9 mouse cellular contexts compared by ENCODE assay signal in genomic region chr11:96736361-96736760, GRCm38 (mm10). TPM values are rescaled to one million over a fixed set of nuclear protein-coding genes. Genes with fewer than 3 reads are reported as not detected.
DNase-seq lines count a peak whose midpoint lies in the region; ATAC-seq and TF ChIP-seq lines count a peak whose summit lies in the region.
"Had no signal": no experiment of that assay in that cellular context is flagged by ENCODE, and none has a peak within 500 bp of the region (broad histone marks: within the 10 kb centered on the region; RNA-seq: fewer than 3 reads in every experiment).

No protein-coding gene starts in this region.

- no peak overlapping the region for H3K9ac ChIP-seq in heart, adult 2 months (ENCODE audit: low read depth, low read length)
- H3K9ac ChIP-seq in hindbrain, postnatal 0 days (replicated peaks; ENCODE audit: low read length), result no peak overlapping the region

- WGBS in heart, adult 2 months, result 22% methylated on average over 11 of the region's 11 CpGs
- WGBS in hindbrain, postnatal 0 days, result 15% methylated on average over 11 of the region's 11 CpGs
- 23% methylated on average over 11 of the region's 11 CpGs for WGBS in midbrain, embryonic 10.5 days

- peak overlapping the region; percentile 53 for H3K4me2 ChIP-seq in hindbrain, postnatal 0 days (ENCODE audit: low read depth, low read length)

- H3K27ac ChIP-seq in heart, adult 2 months, result no peak overlapping the region
- H3K27ac ChIP-seq in hindbrain, postnatal 0 days, result peak overlapping the region; percentile 65
- peak overlapping the region; percentile 67 for H3K27ac ChIP-seq in midbrain, embryonic 10.5 days (replicated peaks)

- peak; percentile 22; the same call in 1 of the 2 replicates for ATAC-seq in hindbrain, postnatal 0 days

- no peaks in the 10 kb centered on the region for H3K27me3 ChIP-seq in heart, adult 2 months (ENCODE audit: control insufficient read depth, insufficient read depth, low read length)
- no peaks in the 10 kb centered on the region for H3K27me3 ChIP-seq in hindbrain, postnatal 0 days (ENCODE audit: insufficient read depth, low read length)
- H3K27me3 ChIP-seq in midbrain, embryonic 10.5 days (ENCODE audit: low read depth, poor library complexity, severe bottlenecking), result peaks cover 15% of the 10 kb centered on the region

- no peak for TF ChIP-seq CTCF in heart, adult 2 months (IDR thresholded peaks at IDR 0.05)
- no peak for TF ChIP-seq CTCF in hindbrain, postnatal 0 days (IDR thresholded peaks at IDR 0.05; ENCODE audit: low read depth)

- no peaks in the 10 kb centered on the region for H3K36me3 ChIP-seq in heart, adult 2 months (ENCODE audit: control insufficient read depth, insufficient read depth, low read length)
- no peaks in the 10 kb centered on the region for H3K36me3 ChIP-seq in hindbrain, postnatal 0 days (ENCODE audit: insufficient read depth, low read length)
- no peaks in the 10 kb centered on the region for H3K36me3 ChIP-seq in midbrain, embryonic 10.5 days

- intact Hi-C loops in heart, adult 2 months (cut with DNase I), result no loop called here
- intact Hi-C loops in heart, postnatal 25 days (cut with DNase I), result loop anchor here (10.0 kb wide), 1 partner anchor 462 kb away; the partner anchor contains the start of gene Hoxb9

- no peak for DNase-seq in heart, adult 2 months
- no peak for DNase-seq in heart, postnatal 25 days (ENCODE audit: low spot score)
- DNase-seq in cerebellum, postnatal 10 days, result peak; percentile 68 to 72
- DNase-seq in hindbrain, postnatal 0 days (ENCODE audit: low spot score), result peak; percentile 25
- no peak for DNase-seq in midbrain, embryonic 10.5 days (ENCODE audit: low spot score)
- DNase-seq in MN1 (ENCODE audit: low spot score), result no peak
- no peak for DNase-seq in thymus, postnatal 25 days
- DNase-seq in yolk sac, embryonic 10.5 days (ENCODE audit: low spot score), result no peak

- H3K79me2 ChIP-seq in heart, adult 2 months (replicated peaks; ENCODE audit: control insufficient read depth, insufficient read depth, low read length), result no peaks in the 10 kb centered on the region

- no peaks in the 10 kb centered on the region for H3K9me3 ChIP-seq in hindbrain, postnatal 0 days (ENCODE audit: low read length)
- H3K9me3 ChIP-seq in midbrain, embryonic 10.5 days (replicated peaks), result no peaks in the 10 kb centered on the region

- no peak for TF ChIP-seq POLR2A in heart, adult 2 months (IDR thresholded peaks at IDR 0.05; ENCODE audit: insufficient read depth, low read depth, low read length)

- H3K4me3 ChIP-seq in heart, adult 2 months, result peak overlapping the region; percentile 26
- H3K4me3 ChIP-seq in hindbrain, postnatal 0 days (ENCODE audit: low read length), result 0 out of 2 replicates have a peak overlapping the region, but pooled peaks have one; percentile 3
- H3K4me3 ChIP-seq in midbrain, embryonic 10.5 days, result peak overlapping the region; percentile 44
- H3K4me3 ChIP-seq: erythroblast, embryonic 14.5 days had no signal

- H3K4me1 ChIP-seq in heart, adult 2 months (ENCODE audit: control insufficient read depth, insufficient read depth, low read length), result no peaks in the 10 kb centered on the region
- peaks cover 7% of the 10 kb centered on the region for H3K4me1 ChIP-seq in hindbrain, postnatal 0 days (ENCODE audit: insufficient read depth, low read length)
- peaks cover 81% of the 10 kb centered on the region for H3K4me1 ChIP-seq in midbrain, embryonic 10.5 days

- no peak for TF ChIP-seq EP300 in heart, adult 2 months (IDR thresholded peaks at IDR 0.05; ENCODE audit: insufficient read depth, low read depth, low read length)

RNA-seq across cellular contexts. Expression of gene Snx11, which starts 41.0 kb away (rescaled TPM):
- 10 to 100 TPM; 11.6 to 12.5 TPM for total RNA-seq in heart, adult 2 months (2021)
- polyA plus RNA-seq in heart, adult 2 months (2012; rRNA removed), result 11.1 and 16.2 TPM in 2 replicates
- total RNA-seq in heart, postnatal 25 days (2021), result 10 to 100 TPM; 12.1 to 13.4 TPM
- 66.0 and 71.4 TPM in 2 replicates for total RNA-seq in hindbrain, postnatal 0 days (2014; rRNA removed)
- polyA plus RNA-seq in hindbrain, postnatal 0 days (2015; fragmentation: Nextera tagmentation; extraction: Ambion mirVana), result 36.5 and 40.9 TPM in 2 replicates
- polyA plus RNA-seq in midbrain, embryonic 10.5 days (2016; fragmentation: Nextera tagmentation; extraction: Ambion mirVana), result 27.6 and 33.0 TPM in 2 replicates

RNA-seq across cellular contexts. Expression of gene Cbx1, which starts 52.6 kb away (rescaled TPM):
- 10 to 100 TPM; 34.8 to 36.9 TPM for total RNA-seq in heart, adult 2 months (2021)
- 8.4 and 11.1 TPM in 2 replicates for polyA plus RNA-seq in heart, adult 2 months (2012; rRNA removed)
- 10 to 100 TPM; 36.6 to 39.0 TPM for total RNA-seq in heart, postnatal 25 days (2021)
- 23.1 and 27.9 TPM in 2 replicates for total RNA-seq in hindbrain, postnatal 0 days (2014; rRNA removed)
- polyA plus RNA-seq in hindbrain, postnatal 0 days (2015; fragmentation: Nextera tagmentation; extraction: Ambion mirVana), result 57.2 and 63.0 TPM in 2 replicates
- polyA plus RNA-seq in midbrain, embryonic 10.5 days (2016; fragmentation: Nextera tagmentation; extraction: Ambion mirVana), result 193 and 198 TPM in 2 replicates

Comparison
In these comparisons a context has a peak if more than half of its experiments do, and no peak if none do; other contexts are left out.
1. DNase-seq: peak in cerebellum, postnatal 10 days (2 of 2) and hindbrain, postnatal 0 days (single experiment); none in heart, adult 2 months (0 of 2), heart, postnatal 25 days (single experiment), midbrain, embryonic 10.5 days (single experiment), MN1 (single experiment), thymus, postnatal 25 days (single experiment) and yolk sac, embryonic 10.5 days (single experiment).
2. Peak in every context shown above with its lines, with median percentiles within 50 percentile points of each other: H3K4me3 ChIP-seq.